10 mouse cellular contexts compared by ENCODE assay signal in the genomic region with DNA sequence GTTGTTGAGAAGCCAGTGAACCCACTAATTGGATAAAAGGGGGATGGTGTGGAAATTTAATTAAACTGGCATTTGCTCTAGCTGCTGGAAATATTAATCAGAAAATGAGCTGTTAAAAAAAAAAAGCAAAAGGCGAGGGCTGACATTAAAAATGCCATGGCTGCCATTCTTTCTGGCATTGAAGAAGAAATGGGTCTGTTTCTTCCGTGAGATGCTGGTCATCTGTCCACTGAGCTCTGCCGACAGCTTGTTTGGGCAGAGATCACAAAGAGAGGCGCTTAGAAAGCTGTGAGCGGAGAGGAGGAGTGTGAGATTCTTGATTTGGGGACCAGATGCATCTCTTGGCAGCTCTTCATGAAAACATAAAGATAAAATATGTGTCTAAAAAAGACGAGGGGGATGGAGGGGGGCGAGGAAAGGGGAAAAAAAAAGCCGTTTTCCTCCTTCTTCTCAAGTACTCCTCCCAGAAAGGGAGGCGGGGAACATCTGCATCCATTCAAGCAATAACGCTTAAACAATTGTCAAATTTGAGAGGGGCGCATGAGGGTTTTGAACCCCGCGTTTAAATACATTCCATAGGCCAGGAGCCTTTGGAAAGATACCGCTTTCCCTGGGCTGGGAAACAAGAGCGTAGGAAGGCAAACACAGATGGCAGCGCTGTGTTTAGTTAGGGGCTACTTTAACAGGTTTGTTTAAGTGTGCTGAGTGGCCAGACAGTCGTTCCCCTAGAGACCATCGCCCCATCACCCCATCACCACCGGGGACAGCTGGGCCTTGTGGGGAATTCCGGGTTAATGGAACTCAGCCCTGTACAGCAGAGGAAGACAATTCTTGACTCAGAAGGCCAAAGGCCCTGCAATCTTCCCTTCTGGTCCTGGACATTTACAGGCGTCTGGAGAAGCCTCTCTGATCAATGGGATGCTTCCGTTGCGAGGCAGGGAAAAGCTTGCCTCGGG.
DNase-seq lines count a peak whose midpoint lies in the region; ATAC-seq lines count a peak whose summit lies in the region.
"Had no signal": no experiment of that assay in that cellular context is flagged by ENCODE, and none has a peak within 500 bp of the region (broad histone marks: within the 10 kb centered on the region; RNA-seq: fewer than 3 reads in every experiment).

No protein-coding gene starts in this region.

- no peaks in the 10 kb centered on the region for H3K36me3 ChIP-seq in forebrain, embryonic 13.5 days (ENCODE audit: poor library complexity, severe bottlenecking)
- H3K36me3 ChIP-seq: heart, embryonic 15.5 days had no signal

- 59% methylated on average over 24 of the region's 24 CpGs for WGBS in forebrain, embryonic 13.5 days

- H3K4me1 ChIP-seq in forebrain, embryonic 13.5 days: peaks cover 10% of the 10 kb centered on the region

- H3K27me3 ChIP-seq in forebrain, embryonic 13.5 days: no peaks in the 10 kb centered on the region
- H3K27me3 ChIP-seq: heart, embryonic 15.5 days had no signal

- H3K9ac ChIP-seq in forebrain, embryonic 13.5 days: no peak overlapping the region
- H3K9ac ChIP-seq: heart, embryonic 15.5 days had no signal

- 0 out of 2 replicates have a peak, but pooled peaks have one; percentile 30 for ATAC-seq in forebrain, embryonic 13.5 days

- H3K9me3 ChIP-seq in forebrain, embryonic 13.5 days (replicated peaks): no peaks in the 10 kb centered on the region
- H3K9me3 ChIP-seq: heart, embryonic 15.5 days had no signal

- DNase-seq in left cerebral cortex, adult 18-20 months (ENCODE audit: low spot score in 2 of 2): peak; percentile 35 to 47
- no peak for DNase-seq in left cerebral cortex, adult 11 months (ENCODE audit: low spot score)
- peak; percentile 34 to 66 for DNase-seq in layer of hippocampus, postnatal 14 days (ENCODE audit: low spot score in 2 of 2)
- peak; percentile 47 for DNase-seq in retina, postnatal 1 day
- DNase-seq in spleen, adult 12 weeks (ENCODE audit: low spot score): no peak
- DNase-seq in adrenal gland, adult (ENCODE audit: inconsistent age in 2 of 2, low spot score in 1 of 2): no peak
- no peak for DNase-seq in kidney, adult 18-20 months

- no peak overlapping the region for H3K4me2 ChIP-seq in forebrain, embryonic 13.5 days
- H3K4me2 ChIP-seq: heart, embryonic 15.5 days had no signal

- H3K27ac ChIP-seq in forebrain, embryonic 13.5 days: peak overlapping the region; percentile 73
- H3K27ac ChIP-seq: heart, embryonic 15.5 days; macrophage had no signal

- H3K4me3 ChIP-seq in forebrain, embryonic 13.5 days: no peak overlapping the region
- H3K4me3 ChIP-seq: heart, embryonic 15.5 days had no signal

Comparison
In these comparisons a context has a peak if more than half of its experiments do, and no peak if none do; other contexts are left out.
1. DNase-seq: peak in left cerebral cortex, adult 18-20 months (2 of 2), layer of hippocampus, postnatal 14 days (2 of 2) and retina, postnatal 1 day (single experiment); none in left cerebral cortex, adult 11 months (single experiment), spleen, adult 12 weeks (single experiment), adrenal gland, adult (0 of 2) and kidney, adult 18-20 months (single experiment).